ENCODE assay signal across 18 mouse cellular contexts in genomic region chr4:48458436-48458835, GRCm38 (mm10).
"Had no signal": no experiment of that assay in that cellular context is flagged by ENCODE, and none has a peak within 500 bp of the region (broad histone marks: within the 10 kb centered on the region; RNA-seq: fewer than 3 reads in every experiment).

No protein-coding gene starts in this region.

- H3K4me3 ChIP-seq: midbrain, embryonic 10.5 days; midbrain, embryonic 12.5 days; myocyte; neural tube, embryonic 13.5 days; neural tube, embryonic 15.5 days had no signal

- H3K4me1 ChIP-seq: midbrain, embryonic 10.5 days; midbrain, embryonic 12.5 days; neural tube, embryonic 13.5 days; neural tube, embryonic 15.5 days had no signal

- DNase-seq: liver, postnatal 0 days; lung, embryonic 14.5 days; lung, postnatal 10 days; lung, postnatal 4 days; midbrain, embryonic 14.5 days; retina, postnatal 1 day; right cerebral cortex, adult 18-20 months; right cerebral cortex, postnatal 25 days; right cerebral cortex, postnatal 4 days; spleen, adult 18-20 months; thymus, adult 18-20 months; thymus, postnatal 25 days; thymus, postnatal 4 days had no signal
